Comparison of ENCODE assay signal across 1 mouse cellular context in the genomic region with DNA sequence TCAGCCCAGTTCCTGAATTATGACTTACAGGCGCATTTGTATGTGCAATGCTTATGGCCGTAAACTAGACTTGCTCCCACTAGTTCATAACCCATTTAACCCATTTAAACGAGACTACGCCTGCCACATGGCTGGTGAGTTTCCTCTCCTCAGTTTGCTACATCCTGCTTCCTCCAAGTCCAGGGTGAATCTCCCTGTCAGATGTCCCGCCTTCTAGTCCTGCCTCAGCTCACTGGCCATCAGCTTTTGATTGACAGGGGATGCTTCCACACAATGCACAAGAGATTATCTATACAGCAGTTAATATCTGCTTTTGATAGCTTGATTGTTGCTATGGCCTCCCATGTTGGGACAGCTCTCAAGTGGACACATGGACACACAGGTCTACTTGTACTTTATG.
TF ChIP-seq lines count a peak whose summit lies in the region.

No protein-coding gene starts in this region.

TF ChIP-seq in MEL, 35 proteins besides CTCF, POLR2A, EP300 and RAD21:
- TF ChIP-seq MAX (IDR thresholded peaks at IDR 0.05; ENCODE audit: low read length) (0 out of 2 replicates have a peak, but pooled peaks have one; percentile 38), MEF2A (IDR thresholded peaks at IDR 0.05; ENCODE audit: extremely low read depth, insufficient replicate concordance, low read depth, low read length, poor library complexity, severe bottlenecking) (no peak), GABPA (IDR thresholded peaks at IDR 0.05; ENCODE audit: low read depth, low read length) (no peak), ZMIZ1 (IDR thresholded peaks at IDR 0.05; ENCODE audit: low read depth, low read length) (0 out of 2 replicates have a peak, but pooled peaks have one; percentile 44), MXI1 (IDR thresholded peaks at IDR 0.05; ENCODE audit: low read depth, low read length) (no peak)
